Mouse (Mus musculus): ENCODE results near the gene Akap9. TPM values are rescaled to one million over a fixed set of nuclear protein-coding genes. Genes with fewer than 3 reads are reported as not detected.

Akap9 gene
- polyA plus RNA-seq, 1 experiment = 12.3 TPM

- H3K36me3 ChIP-seq (replicated peaks; ENCODE audit: low read length) = peaks cover 96% of the 10 kb centered on the region
- TF ChIP-seq GATA1 (IDR thresholded peaks at IDR 0.05; ENCODE audit: borderline replicate concordance, low read length) = no peak
- H3K4me1 ChIP-seq = no peaks in the 10 kb centered on the region
- no peaks in the 10 kb centered on the region for H3K9me3 ChIP-seq
- H3K27me3 ChIP-seq (replicated peaks) = no peaks in the 10 kb centered on the region
- no peak overlapping the region for H3K4me3 ChIP-seq (replicated peaks)
Observed at GRCm38 (mm10) chr5:4080861-4081260, 153.0 kb downstream of the Akap9 start.

- Histone ChIP-seq H3K4me3 (replicated peaks) (no peak overlapping the region), H3K36me3 (replicated peaks; ENCODE audit: low read length) (peaks cover 96% of the 10 kb centered on the region), H3K9me3 (no peaks in the 10 kb centered on the region), H3K4me1 (no peaks in the 10 kb centered on the region), H3K27me3 (replicated peaks) (no peaks in the 10 kb centered on the region)
- TF ChIP-seq GATA1 (IDR thresholded peaks at IDR 0.05; ENCODE audit: borderline replicate concordance, low read length) (no peak), FLI1 (IDR thresholded peaks at IDR 0.05; ENCODE audit: low read length) (no peak)
Observed at GRCm38 (mm10) chr5:4081513-4081912, 153.7 kb downstream of the Akap9 start.

- TF ChIP-seq GATA1 (IDR thresholded peaks at IDR 0.05; ENCODE audit: borderline replicate concordance, low read length) = no peak
- no peak for TF ChIP-seq FLI1 (IDR thresholded peaks at IDR 0.05; ENCODE audit: low read length)
- Histone ChIP-seq H3K27me3 (replicated peaks) (no peaks in the 10 kb centered on the region), H3K4me1 (no peaks in the 10 kb centered on the region), H3K36me3 (replicated peaks; ENCODE audit: low read length) (peaks cover 96% of the 10 kb centered on the region), H3K4me3 (replicated peaks) (no peak overlapping the region), H3K9me3 (no peaks in the 10 kb centered on the region)
Observed at GRCm38 (mm10) chr5:4084948-4085347, 157.1 kb downstream of the Akap9 start.

- Histone ChIP-seq H3K36me3 (replicated peaks; ENCODE audit: low read length) (peaks cover 94% of the 10 kb centered on the region), H3K9me3 (no peaks in the 10 kb centered on the region), H3K4me3 (replicated peaks) (no peak overlapping the region), H3K27me3 (replicated peaks) (no peaks in the 10 kb centered on the region), H3K4me1 (no peaks in the 10 kb centered on the region)
- TF ChIP-seq FLI1 (IDR thresholded peaks at IDR 0.05; ENCODE audit: low read length) (no peak), GATA1 (IDR thresholded peaks at IDR 0.05; ENCODE audit: borderline replicate concordance, low read length) (no peak)
Observed at GRCm38 (mm10) chr5:4086309-4086708, 158.5 kb downstream of the Akap9 start.

GRCm38 (mm10) chr5:4088190-4088589, 160.3 kb downstream of the Akap9 start:
- H3K9me3 ChIP-seq = no peaks in the 10 kb centered on the region
- H3K4me1 ChIP-seq = no peaks in the 10 kb centered on the region; the same call in 1 of the 2 replicates
- no peaks in the 10 kb centered on the region for H3K27me3 ChIP-seq (replicated peaks)
- H3K4me3 ChIP-seq (replicated peaks) = no peak overlapping the region
- peaks cover 93% of the 10 kb centered on the region for H3K36me3 ChIP-seq (replicated peaks; ENCODE audit: low read length)
- TF ChIP-seq GATA1 (IDR thresholded peaks at IDR 0.05; ENCODE audit: borderline replicate concordance, low read length) = no peak
- TF ChIP-seq FLI1 (IDR thresholded peaks at IDR 0.05; ENCODE audit: low read length) = no peak

- Histone ChIP-seq H3K9me3 (no peaks in the 10 kb centered on the region), H3K4me3 (replicated peaks) (no peak overlapping the region), H3K36me3 (replicated peaks; ENCODE audit: low read length) (peaks cover 61% of the 10 kb centered on the region), H3K27me3 (replicated peaks) (no peaks in the 10 kb centered on the region), H3K4me1 (peaks cover 6% of the 10 kb centered on the region)
- no peak for TF ChIP-seq GATA1 (IDR thresholded peaks at IDR 0.05; ENCODE audit: borderline replicate concordance, low read length)
- no peak for TF ChIP-seq FLI1 (IDR thresholded peaks at IDR 0.05; ENCODE audit: low read length)
Observed at GRCm38 (mm10) chr5:4094471-4094870, 166.6 kb downstream of the Akap9 start.

GRCm38 (mm10) chr5:4101031-4101430, 173.2 kb downstream of the Akap9 start:
- peaks cover 42% of the 10 kb centered on the region for H3K36me3 ChIP-seq (replicated peaks; ENCODE audit: low read length)
- H3K27me3 ChIP-seq (replicated peaks) = no peaks in the 10 kb centered on the region
- H3K4me1 ChIP-seq = peaks cover 52% of the 10 kb centered on the region
- H3K4me3 ChIP-seq (replicated peaks) = no peak overlapping the region
- TF ChIP-seq FLI1 (IDR thresholded peaks at IDR 0.05; ENCODE audit: low read length) = no peak
- no peak for TF ChIP-seq GATA1 (IDR thresholded peaks at IDR 0.05; ENCODE audit: borderline replicate concordance, low read length)
- H3K9me3 ChIP-seq = no peaks in the 10 kb centered on the region

- TF ChIP-seq FLI1 (IDR thresholded peaks at IDR 0.05; ENCODE audit: low read length) (no peak), GATA1 (IDR thresholded peaks at IDR 0.05; ENCODE audit: borderline replicate concordance, low read length) (no peak)
- H3K27me3 ChIP-seq (replicated peaks) = no peaks in the 10 kb centered on the region
Observed at GRCm38 (mm10) chr5:4101770-4102169, 173.9 kb downstream of the Akap9 start.

GRCm38 (mm10) chr5:4103626-4104340, 175.9 kb downstream of the Akap9 start:
- Histone ChIP-seq H3K27me3 (replicated peaks) (no peaks in the 10 kb centered on the region), H3K4me3 (replicated peaks) (peak overlapping the region; percentile 92), H3K9me3 (no peaks in the 10 kb centered on the region), H3K4me1 (peaks cover 55% of the 10 kb centered on the region), H3K36me3 (replicated peaks; ENCODE audit: low read length) (peaks cover 40% of the 10 kb centered on the region)
- TF ChIP-seq GATA1 (IDR thresholded peaks at IDR 0.05; ENCODE audit: borderline replicate concordance, low read length) (no peak), FLI1 (IDR thresholded peaks at IDR 0.05; ENCODE audit: low read length) (no peak)

More at GRCm38 (mm10) chr5:4101770-4102169, 173.9 kb downstream of the Akap9 start:
- Histone ChIP-seq H3K4me1 (peaks cover 52% of the 10 kb centered on the region), H3K4me3 (replicated peaks) (peak overlapping the region; percentile 59), H3K36me3 (replicated peaks; ENCODE audit: low read length) (peaks cover 42% of the 10 kb centered on the region), H3K9me3 (no peaks in the 10 kb centered on the region)

GRCm38 (mm10) chr5:4104341-4105040, 176.6 kb downstream of the Akap9 start, which contains the start of gene Cyp51:
Gene Cyp51, minus strand, starts transcription at chr5:4104746.
- Histone ChIP-seq H3K36me3 (replicated peaks; ENCODE audit: low read length) (peaks cover 33% of the 10 kb centered on the region), H3K27me3 (replicated peaks) (no peaks in the 10 kb centered on the region), H3K9me3 (no peaks in the 10 kb centered on the region), H3K4me1 (peaks cover 49% of the 10 kb centered on the region), H3K4me3 (replicated peaks) (peak within 1 kb of the TSS; percentile 92)
- TF ChIP-seq GATA1 (IDR thresholded peaks at IDR 0.05; ENCODE audit: borderline replicate concordance, low read length) (no peak), FLI1 (IDR thresholded peaks at IDR 0.05; ENCODE audit: low read length) (no peak)

All from megakaryocyte, embryonic 14.5 days (primary cell).